Mouse (Mus musculus) Muller cell, postnatal 12 days (primary cell): ENCODE measurements around the gene Khdrbs1.

Experiments used
- DNase-seq: peaks from one replicate; pipeline ENCODE4 v3.0.0-alpha.2; 2015; ENCODE audit errors: inconsistent ontology term

Khdrbs1 gene

DNA sequence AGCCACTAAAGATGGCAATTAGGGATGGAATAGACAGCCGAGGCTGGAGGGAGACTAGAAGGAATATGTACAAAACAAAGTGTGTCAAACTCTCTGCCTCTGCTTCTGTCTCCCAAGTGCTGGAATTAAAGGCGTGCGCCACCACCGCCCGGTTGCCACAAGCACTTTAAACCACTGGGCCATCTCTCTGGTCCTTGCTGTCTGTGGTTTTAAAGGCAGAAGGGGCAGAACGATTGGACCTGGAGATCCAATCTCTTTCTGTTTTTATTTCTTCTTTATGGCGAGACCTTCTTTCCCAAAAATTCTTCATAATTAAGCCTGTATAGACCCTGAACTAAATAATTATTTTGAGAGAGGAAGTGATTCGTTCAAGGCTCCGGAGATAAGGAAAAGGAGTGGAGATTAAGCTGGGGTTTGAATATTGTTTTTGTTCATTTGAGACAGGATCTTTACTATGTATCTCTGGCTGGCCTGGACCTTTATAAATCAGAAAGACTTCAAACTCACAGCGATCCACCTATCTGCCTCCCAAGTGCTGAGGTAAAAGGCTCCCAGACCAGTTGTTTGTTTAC is 69.1 kb downstream of the Khdrbs1 start:
- peak; percentile 25 for DNase-seq

DNA sequence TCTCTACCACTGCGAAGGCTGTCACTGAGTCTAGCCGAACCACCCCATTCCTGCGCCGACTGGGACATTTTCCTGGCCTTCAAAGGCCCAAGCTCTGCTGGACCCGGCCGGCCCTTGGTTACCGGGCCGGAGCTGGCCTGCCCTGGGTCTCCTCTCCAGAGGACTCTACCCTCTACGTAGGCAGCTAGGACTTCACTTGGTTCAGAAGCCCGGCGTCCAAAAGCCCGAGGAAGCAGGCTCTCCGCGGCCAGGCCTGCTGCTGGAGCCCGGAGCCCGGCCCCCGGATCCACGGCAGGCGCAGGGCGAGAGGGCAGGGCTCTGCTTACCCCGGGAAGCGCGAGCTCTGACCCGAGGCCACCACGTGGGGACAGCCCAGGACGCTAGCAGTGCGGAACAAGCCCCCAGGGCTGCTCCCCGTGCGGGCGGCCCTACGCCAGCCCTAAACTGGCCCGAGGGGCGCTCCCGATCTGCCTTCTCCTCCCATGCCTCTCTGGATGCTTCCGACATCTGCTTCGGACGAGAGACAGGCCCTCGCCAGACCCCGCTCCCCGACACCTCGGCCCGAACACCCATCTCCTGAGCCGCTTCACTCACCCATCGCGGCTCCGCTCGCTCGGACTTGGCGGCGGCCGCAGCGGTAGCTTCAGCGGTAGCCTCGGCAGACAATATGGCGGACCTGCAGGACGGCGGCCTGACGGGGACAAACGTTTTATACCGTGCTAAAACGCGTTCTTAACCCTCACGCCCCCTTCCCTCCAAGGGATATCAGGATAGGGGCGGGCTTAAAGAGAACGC is 69.8 kb downstream of the Khdrbs1 start, which contains the start of gene Kpna6:
Gene Kpna6, minus strand, starts transcription at position 685 of the 795 bp plus-strand sequence.
- peak; percentile 93 for DNase-seq

DNA sequence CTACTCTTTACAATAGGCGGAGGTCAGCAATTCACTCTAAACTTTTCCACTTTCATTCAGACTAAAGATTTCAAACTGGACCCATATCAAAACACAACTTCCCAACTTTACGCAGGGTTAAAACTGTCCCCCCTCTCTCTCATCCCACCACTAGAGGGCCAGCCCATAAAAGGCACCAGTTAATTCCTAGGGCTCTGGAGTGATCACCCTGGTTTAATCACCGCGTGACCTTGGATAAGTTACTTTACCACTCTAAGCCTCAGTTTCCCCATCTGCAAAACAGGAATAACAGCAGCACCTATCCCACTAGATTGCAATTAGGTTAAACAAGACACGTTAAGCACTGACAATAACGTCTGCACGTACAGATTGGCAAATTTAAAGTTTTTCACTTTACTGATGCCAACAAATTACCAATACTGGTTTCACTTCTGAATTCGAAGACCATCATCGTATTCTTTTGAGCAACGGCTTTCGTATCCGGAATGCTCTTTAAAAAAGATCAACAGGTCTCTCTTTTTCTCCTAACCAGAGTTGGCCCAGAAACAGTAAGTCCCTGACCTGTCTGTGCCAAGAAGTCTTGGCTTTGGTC is 70.5 kb downstream of the Khdrbs1 start:
- peak; percentile 59 for DNase-seq

DNA sequence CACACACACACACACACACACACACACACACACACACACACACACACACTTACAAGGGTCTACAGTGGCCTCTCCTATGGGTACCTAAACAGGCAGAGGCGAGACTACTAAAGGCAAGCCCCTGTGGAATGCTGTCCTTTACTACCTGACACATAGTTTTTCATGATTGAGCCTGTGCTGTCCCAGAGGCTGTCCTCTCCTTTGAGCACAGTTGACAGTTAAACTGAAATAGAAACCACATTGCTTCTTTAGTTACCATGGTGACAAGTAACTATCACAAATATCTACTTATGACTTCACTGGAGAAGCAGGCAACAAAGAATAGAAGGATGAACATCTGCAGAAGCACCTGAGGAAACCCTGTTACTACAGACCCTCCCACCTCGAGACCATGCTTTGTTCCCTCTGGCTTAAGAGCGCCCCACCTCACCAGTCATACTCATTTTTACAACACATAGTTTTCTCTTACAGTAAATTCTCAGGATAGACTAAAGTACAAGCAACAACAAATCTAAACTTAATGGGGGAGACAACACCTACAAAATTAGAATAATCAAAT is 79.8 kb downstream of the Khdrbs1 start:
- no peak for DNase-seq

DNA sequence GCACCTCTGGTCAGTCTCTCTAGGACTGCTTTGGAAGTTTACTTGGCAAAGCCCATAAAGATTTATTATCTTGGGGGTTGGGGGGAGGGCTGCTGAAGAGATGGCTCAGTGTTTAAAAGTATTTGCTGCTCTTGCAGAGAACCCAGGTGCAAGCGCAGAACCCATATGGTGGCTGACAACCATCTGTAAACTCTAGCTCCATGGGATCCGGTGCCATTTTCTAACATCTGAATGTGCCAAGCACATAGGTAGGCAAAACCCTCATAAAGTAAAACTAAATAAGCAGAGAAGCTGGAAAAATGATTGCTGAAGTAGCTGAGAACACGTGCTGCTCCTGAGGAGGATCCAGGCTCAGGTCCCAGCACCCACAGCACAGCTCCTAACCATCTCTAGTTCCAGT is 80.5 kb downstream of the Khdrbs1 start:
- DNase-seq: no peak

DNA sequence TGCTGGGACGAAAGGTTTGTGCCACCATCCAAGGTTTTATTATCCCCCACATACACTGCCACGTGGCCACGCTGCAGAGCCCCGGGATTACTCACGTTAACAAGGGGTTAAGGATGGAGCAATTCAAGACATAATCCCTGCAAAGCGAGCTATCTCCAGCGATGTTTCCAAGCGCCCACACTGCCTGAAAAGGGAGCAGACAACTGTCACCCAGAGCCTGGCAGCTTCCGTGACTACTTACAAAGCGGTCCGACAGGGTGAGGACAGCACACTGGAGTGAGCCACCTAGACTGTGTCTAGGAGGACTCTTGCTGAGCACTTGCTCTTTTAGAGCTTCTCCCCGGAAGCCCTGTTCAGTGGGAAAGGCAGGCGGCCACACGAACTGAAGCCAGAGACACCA is 87.3 kb downstream of the Khdrbs1 start:
- DNase-seq: no peak
